Mouse (Mus musculus) liver, postnatal 0 days (tissue): Measurements from ENCODE around the gene Man2b1.

Source experiments
- CTCF ChIP-seq: sonication (generic); IDR thresholded peaks from 2 replicates; pipeline ENCODE4 v1.5.1; 2016; ENCODE audit warnings: antibody characterized with exemption, low read depth
- EP300 ChIP-seq: IDR thresholded peaks from 2 replicates; pipeline ENCODE4 v1.6.1; 2016; ENCODE audit warnings: antibody characterized with exemption, low read depth, mild to moderate bottlenecking

GRCm38 (mm10) chr8:85072364-85072929 is 10.6 kb upstream of the Man2b1 start:
- no peak for TF ChIP-seq EP300
- no peak for TF ChIP-seq CTCF
